Mouse (Mus musculus) thymus, adult 2 months (tissue): ENCODE measurements around the gene Maf. TPM values are rescaled to one million over a fixed set of nuclear protein-coding genes. Genes with fewer than 3 reads are reported as not detected.

Experiments
- DNase-seq: peaks from one replicate; pipeline ENCODE4 v3.0.0; 2021
- H3K27ac ChIP-seq: fragments of 200-500 bp; 2 replicates; pipeline ENCODE4 v1.5.1; 2012; ENCODE audit warnings: low read length, control low read depth; ENCODE audit not compliant: control insufficient read depth, insufficient read depth
- H3K27me3 ChIP-seq: fragments of 200-500 bp; 2 replicates; pipeline ENCODE4 v1.6.1; 2012; ENCODE audit warnings: mild to moderate bottlenecking, low read length, moderate library complexity, mixed read lengths; ENCODE audit not compliant: control insufficient read depth, insufficient read depth
- H3K36me3 ChIP-seq: fragments of 200-500 bp; 2 replicates; pipeline ENCODE4 v1.6.1; 2012; ENCODE audit warnings: mild to moderate bottlenecking, low read length, moderate library complexity; ENCODE audit not compliant: control insufficient read depth, insufficient read depth
- H3K4me1 ChIP-seq: fragments of 200-500 bp; replicated peaks from 2 replicates; pipeline ENCODE4 v1.6.1; 2012; ENCODE audit warnings: low read length; ENCODE audit not compliant: control insufficient read depth, insufficient read depth
- H3K4me3 ChIP-seq: fragments of 200-500 bp; 2 replicates; pipeline ENCODE4 v1.5.1; 2012; ENCODE audit warnings: mild to moderate bottlenecking, low read length, control low read depth, moderate library complexity; ENCODE audit not compliant: control insufficient read depth, insufficient read depth
- CTCF ChIP-seq: fragments of 200-500 bp; IDR thresholded peaks from 2 replicates; pipeline ENCODE4 v1.5.1; 2012; ENCODE audit warnings: mild to moderate bottlenecking, control low read depth, low read length, moderate library complexity, borderline replicate concordance; ENCODE audit not compliant: control insufficient read depth, poor library complexity, insufficient read depth; ENCODE audit errors: extremely low read depth
- POLR2A ChIP-seq: fragments of 200-500 bp; IDR thresholded peaks from 2 replicates; pipeline ENCODE4 v1.6.1; 2012; ENCODE audit warnings: mild to moderate bottlenecking, low read length, control low read depth, moderate library complexity; ENCODE audit not compliant: control insufficient read depth, poor library complexity, insufficient read depth; ENCODE audit errors: extremely low read depth
- WGBS: fragments of 180-500 bp; shearing (Covaris S2); methylation state at CpG from one replicate; pipeline ENCODE4 v1.1.7; 2018; 5-methylcytosine and 5-hydroxymethylcytosine counted together
- polyA plus RNA-seq: library from polyadenylated mRNA; depleted of rRNA; stranded (reverse); fragments of >200 nt; gene quantifications from 2 replicates; pipeline ENCODE4 v1.2.3, GENCODE M21; 2012

The Maf gene
- polyA plus RNA-seq, 1 experiment: 4.4 TPM

GRCm38 (mm10) chr8:115719126-115719525 lies 11.5 kb upstream of the Maf start:
- no peaks in the 10 kb centered on the region for H3K27me3 ChIP-seq
- DNase-seq: no peak
- H3K27ac ChIP-seq: no peak overlapping the region
- 90% methylated on average over 7 of the region's 7 CpGs for WGBS
- H3K4me1 ChIP-seq: no peaks in the 10 kb centered on the region
- no peak overlapping the region for H3K4me3 ChIP-seq
- no peaks in the 10 kb centered on the region for H3K36me3 ChIP-seq
- TF ChIP-seq POLR2A (no peak), CTCF (no peak)

- Histone ChIP-seq H3K27ac (no peak overlapping the region), H3K27me3 (no peaks in the 10 kb centered on the region), H3K36me3 (no peaks in the 10 kb centered on the region), H3K4me3 (no peak overlapping the region), H3K4me1 (no peaks in the 10 kb centered on the region)
- TF ChIP-seq CTCF: no peak
- TF ChIP-seq POLR2A: no peak
- DNase-seq: no peak
- WGBS: 96% methylated on average over 6 of the region's 6 CpGs
Observed at GRCm38 (mm10) chr8:115718621-115719020, 11.0 kb upstream of the Maf start.

GRCm38 (mm10) chr8:115715262-115715661 lies 7.7 kb upstream of the Maf start:
- no peak overlapping the region for H3K4me3 ChIP-seq
- H3K4me1 ChIP-seq: no peaks in the 10 kb centered on the region
- WGBS: 96% methylated on average over 4 of the region's 4 CpGs
- no peak for DNase-seq
- TF ChIP-seq POLR2A: no peak
- no peak for TF ChIP-seq CTCF
- H3K27ac ChIP-seq: no peak overlapping the region
- no peaks in the 10 kb centered on the region for H3K27me3 ChIP-seq
- H3K36me3 ChIP-seq: no peaks in the 10 kb centered on the region

- Histone ChIP-seq H3K4me3 (no peak overlapping the region), H3K27me3 (peaks cover 6% of the 10 kb centered on the region; the same call in 1 of the 2 replicates), H3K27ac (no peak overlapping the region), H3K36me3 (no peaks in the 10 kb centered on the region), H3K4me1 (peaks cover 13% of the 10 kb centered on the region)
- TF ChIP-seq POLR2A: no peak
- no peak for TF ChIP-seq CTCF
- WGBS: 90% methylated on average over 11 of the region's 11 CpGs
- DNase-seq: no peak
Observed at GRCm38 (mm10) chr8:115711106-115711505, 3.5 kb upstream of the Maf start.

GRCm38 (mm10) chr8:115709931-115710330 lies 2.3 kb upstream of the Maf start:
- Histone ChIP-seq H3K27ac (no peak overlapping the region), H3K27me3 (peaks cover 6% of the 10 kb centered on the region; the same call in 1 of the 2 replicates), H3K4me3 (no peak overlapping the region), H3K4me1 (peaks cover 16% of the 10 kb centered on the region), H3K36me3 (no peaks in the 10 kb centered on the region)
- no peak for TF ChIP-seq POLR2A
- TF ChIP-seq CTCF: no peak
- no peak for DNase-seq
- WGBS: 84% methylated on average over 8 of the region's 8 CpGs

- peak; percentile 75 for DNase-seq
- no peaks in the 10 kb centered on the region for H3K36me3 ChIP-seq
- no peak for TF ChIP-seq CTCF
- TF ChIP-seq POLR2A: no peak
- no peak overlapping the region for H3K4me3 ChIP-seq
- peaks cover 6% of the 10 kb centered on the region; the same call in 1 of the 2 replicates for H3K27me3 ChIP-seq
- H3K4me1 ChIP-seq: peaks cover 16% of the 10 kb centered on the region
- 3% methylated on average over 19 of the region's 19 CpGs for WGBS
- H3K27ac ChIP-seq: no peak overlapping the region
Observed at GRCm38 (mm10) chr8:115708936-115709780, 1.6 kb upstream of the Maf start.
